Mouse (Mus musculus) kidney, adult 2 months (tissue): ENCODE measurements around the gene Srsf1. TPM values are rescaled to one million over a fixed set of nuclear protein-coding genes. Genes with fewer than 3 reads are reported as not detected.
A peak's percentile ranks its signal among the peaks of the same experiment; 100 is the strongest.

Experiments
- DNase-seq: peaks from one replicate; pipeline ENCODE4 v3.0.0; 2021
- H3K27ac ChIP-seq: fragments of 200-500 bp; 2 replicates; pipeline ENCODE4 v1.5.1; 2012; ENCODE audit warnings: low read depth, low read length, control low read depth, inconsistent platforms; ENCODE audit not compliant: insufficient read depth
- H3K27me3 ChIP-seq: fragments of 200-500 bp; replicated peaks from 2 replicates; pipeline ENCODE4 v1.6.1; 2012; ENCODE audit warnings: mild to moderate bottlenecking, moderate library complexity, low read length, inconsistent platforms; ENCODE audit not compliant: control insufficient read depth, insufficient read depth
- H3K36me3 ChIP-seq: fragments of 200-500 bp; 2 replicates; pipeline ENCODE4 v1.6.1; 2012; ENCODE audit warnings: mild to moderate bottlenecking, moderate library complexity, low read length, inconsistent platforms; ENCODE audit not compliant: control insufficient read depth, insufficient read depth
- H3K4me1 ChIP-seq: fragments of 200-500 bp; 2 replicates; pipeline ENCODE4 v1.6.1; 2011; ENCODE audit warnings: low read length; ENCODE audit not compliant: control insufficient read depth, insufficient read depth
- H3K4me3 ChIP-seq: fragments of 200-500 bp; 2 replicates; pipeline ENCODE4 v1.5.1; 2011; ENCODE audit warnings: mild to moderate bottlenecking, low read depth, low read length, control low read depth; ENCODE audit not compliant: insufficient read depth
- CTCF ChIP-seq: fragments of 200-500 bp; conservative IDR thresholded peaks from 2 replicates; pipeline ENCODE4 v1.5.1; 2011; ENCODE audit warnings: low read depth, mild to moderate bottlenecking, control low read depth, low read length, moderate library complexity, mixed read lengths; ENCODE audit not compliant: insufficient read depth, insufficient read length
- POLR2A ChIP-seq: fragments of 200-500 bp; IDR thresholded peaks from one replicate; pipeline ENCODE4 v1.6.1; 2011; ENCODE audit warnings: low read depth, low read length, control low read depth
- WGBS: fragments of 180-500 bp; shearing (Covaris S2); methylation state at CpG from one replicate; pipeline ENCODE4 v1.1.7; 2018; 5-methylcytosine and 5-hydroxymethylcytosine counted together
- polyA plus RNA-seq: library from polyadenylated mRNA; depleted of rRNA; stranded (reverse); fragments of >200 nt; gene quantifications from 2 replicates; pipeline ENCODE4 v1.2.3, GENCODE M21; 2012

Gene Srsf1
- polyA plus RNA-seq, 1 experiment: 56.6 TPM

DNA sequence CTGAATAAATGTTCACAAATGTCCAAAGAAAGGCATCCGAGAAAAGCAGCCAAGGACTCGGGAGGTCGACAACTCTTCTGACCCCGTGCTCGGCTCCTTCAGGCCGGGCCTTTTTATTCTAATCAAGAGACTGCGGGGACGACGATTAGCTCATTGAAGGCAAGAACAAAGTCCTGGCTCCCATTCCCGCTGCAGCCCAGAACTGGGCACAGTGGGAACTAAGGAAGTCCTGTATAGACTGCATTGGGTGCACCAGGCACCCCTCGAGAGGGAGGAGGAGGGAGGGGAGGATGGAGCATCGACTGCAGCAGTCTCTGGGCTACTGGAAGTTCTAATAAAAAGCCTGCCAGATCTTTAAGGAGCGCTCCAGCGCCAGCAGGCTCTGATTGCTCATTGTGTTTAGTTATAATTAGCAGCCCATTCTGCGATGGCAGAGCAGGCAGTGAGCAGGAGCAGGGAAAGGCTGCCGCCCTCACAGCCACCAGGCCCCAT is 18.9 kb upstream of the Srsf1 start:
- 44% methylated on average over 16 of the region's 16 CpGs for WGBS
- Histone ChIP-seq H3K4me1 (0 out of 2 replicates have a peak, but pooled peaks cover 2% of the 10 kb centered on the region), H3K27ac (no peak overlapping the region), H3K4me3 (no peak overlapping the region), H3K27me3 (no peaks in the 10 kb centered on the region), H3K36me3 (no peaks in the 10 kb centered on the region)
- no peak for TF ChIP-seq CTCF
- TF ChIP-seq POLR2A: no peak
- DNase-seq: no peak

DNA sequence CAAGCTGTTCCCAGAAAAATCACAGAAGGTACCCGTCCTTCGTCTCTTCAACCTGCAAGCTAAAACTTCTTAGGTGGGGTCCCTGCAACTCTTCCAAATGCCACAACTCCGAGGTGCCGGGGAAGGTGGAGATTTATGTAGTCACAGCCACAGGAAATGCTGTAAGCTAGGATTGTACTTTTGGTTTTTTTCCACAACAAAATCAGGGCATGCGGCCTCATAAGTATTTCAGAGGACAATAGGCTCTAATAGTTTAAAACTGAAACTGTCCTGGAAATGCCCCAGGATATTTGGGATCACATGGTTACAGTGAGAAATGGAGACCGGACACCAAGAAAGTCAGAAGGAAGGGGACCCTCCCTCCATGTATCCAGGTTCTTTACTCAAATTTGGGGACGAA is 17.0 kb upstream of the Srsf1 start:
- TF ChIP-seq CTCF: no peak
- no peak for TF ChIP-seq POLR2A
- 55% methylated on average over 7 of the region's 7 CpGs for WGBS

DNA sequence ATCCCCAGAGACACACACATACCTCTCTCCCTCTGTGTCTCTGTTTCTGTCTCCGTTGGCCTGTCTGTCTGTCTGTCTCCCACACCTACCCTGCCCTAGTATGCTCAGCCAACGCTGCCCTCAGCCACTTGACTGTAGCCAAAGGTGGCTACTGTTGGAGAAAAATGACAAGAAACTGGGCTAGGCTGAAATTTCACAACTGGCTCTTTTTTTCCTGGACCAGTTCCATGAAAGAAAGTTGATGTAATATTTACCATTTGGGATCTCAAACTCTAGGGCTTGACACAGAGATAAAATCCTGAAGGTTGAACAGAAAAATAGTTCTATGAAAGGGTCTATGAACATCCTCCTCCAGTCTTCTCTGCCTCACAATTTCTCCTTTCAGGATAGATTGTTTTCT is 16.3 kb upstream of the Srsf1 start:
- no peak for TF ChIP-seq CTCF
- no peak for TF ChIP-seq POLR2A
- WGBS: 76% methylated on average over 2 of the region's 2 CpGs
- no peak overlapping the region for H3K4me3 ChIP-seq
- DNase-seq: no peak
- no peaks in the 10 kb centered on the region for H3K36me3 ChIP-seq
- H3K27me3 ChIP-seq: no peaks in the 10 kb centered on the region
- H3K27ac ChIP-seq: peak overlapping the region; percentile 70
- 0 out of 2 replicates have a peak, but pooled peaks cover 2% of the 10 kb centered on the region for H3K4me1 ChIP-seq

More for the DNA sequence above, 17.0 kb upstream of the Srsf1 start:
- Histone ChIP-seq H3K36me3 (no peaks in the 10 kb centered on the region), H3K27ac (peak overlapping the region; percentile 71), H3K27me3 (no peaks in the 10 kb centered on the region), H3K4me3 (no peak overlapping the region), H3K4me1 (0 out of 2 replicates have a peak, but pooled peaks cover 2% of the 10 kb centered on the region)
- DNase-seq: peak; percentile 77

DNA sequence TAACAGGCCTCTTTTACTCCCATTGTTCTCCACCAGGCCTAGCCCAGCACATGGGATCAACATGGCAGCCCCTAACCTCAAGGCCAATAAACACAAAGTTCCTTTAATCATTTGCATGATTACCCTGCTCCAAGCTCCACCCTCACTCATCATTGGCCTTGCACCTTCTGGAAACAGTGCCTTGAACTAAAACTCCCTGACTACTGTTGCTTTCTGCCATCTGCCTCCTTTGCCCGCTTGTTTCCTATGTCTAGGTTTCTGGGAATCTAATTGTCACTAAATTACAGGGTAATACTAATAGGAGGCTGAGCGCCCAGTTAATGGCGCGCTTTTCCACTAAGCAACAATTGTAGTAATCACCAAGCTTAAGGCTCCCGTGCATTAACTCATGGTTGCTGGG is 15.4 kb upstream of the Srsf1 start:
- 88% methylated on average over 5 of the region's 5 CpGs for WGBS
- DNase-seq: no peak
- Histone ChIP-seq H3K27me3 (no peaks in the 10 kb centered on the region), H3K36me3 (no peaks in the 10 kb centered on the region), H3K4me1 (0 out of 2 replicates have a peak, but pooled peaks cover 2% of the 10 kb centered on the region), H3K4me3 (no peak overlapping the region), H3K27ac (no peak overlapping the region)
- TF ChIP-seq POLR2A (no peak), CTCF (no peak)

DNA sequence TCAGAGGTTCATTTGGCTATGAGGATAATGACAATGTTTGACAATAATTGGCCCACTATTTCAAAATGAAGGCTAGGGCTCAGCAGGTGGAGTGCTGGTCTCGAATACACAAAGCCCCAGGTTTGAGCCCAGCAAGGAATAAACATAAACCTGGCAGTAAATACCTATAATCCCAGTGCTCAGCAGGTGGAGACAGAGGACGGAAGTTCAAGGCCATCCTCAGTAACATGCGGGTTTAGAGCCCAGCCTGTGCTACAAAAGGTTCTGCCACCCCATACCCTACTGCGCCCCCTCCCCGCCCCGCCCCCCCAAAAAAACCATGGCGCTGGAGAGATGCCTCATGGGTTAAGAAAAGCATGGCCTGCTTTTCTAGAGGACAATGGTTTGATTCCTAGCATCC is 11.2 kb upstream of the Srsf1 start:
- H3K4me3 ChIP-seq: no peak overlapping the region
- H3K27me3 ChIP-seq: no peaks in the 10 kb centered on the region
- H3K36me3 ChIP-seq: no peaks in the 10 kb centered on the region
- TF ChIP-seq POLR2A (no peak), CTCF (no peak)
- no peaks in the 10 kb centered on the region for H3K4me1 ChIP-seq
- DNase-seq: no peak
- WGBS: 82% methylated on average over 7 of the region's 7 CpGs
- H3K27ac ChIP-seq: no peak overlapping the region

DNA sequence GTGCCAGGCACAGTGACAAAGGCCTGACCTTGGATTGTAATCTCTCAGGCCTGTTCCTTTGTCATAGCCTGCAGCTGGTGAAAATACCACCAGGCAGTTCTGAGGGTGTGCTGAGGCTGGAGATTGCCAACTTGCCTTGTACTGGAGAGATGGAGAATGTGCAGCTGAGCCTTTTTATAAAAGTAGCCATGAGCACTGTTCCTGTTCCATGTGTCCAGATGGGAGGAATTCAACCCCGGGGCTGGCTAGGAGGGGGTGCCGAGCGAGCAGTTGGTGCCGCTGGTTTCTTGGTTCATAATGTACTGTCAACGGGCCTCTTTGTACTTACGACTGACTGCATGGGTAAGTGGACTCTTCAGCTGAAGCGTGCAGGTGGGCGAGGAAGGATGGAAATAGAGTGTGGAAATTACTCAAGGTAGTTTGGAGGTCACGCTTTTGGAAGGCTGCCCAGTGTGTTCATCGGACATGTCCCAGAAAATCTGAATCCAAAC is 10.4 kb upstream of the Srsf1 start:
- H3K27ac ChIP-seq: no peak overlapping the region
- H3K27me3 ChIP-seq: no peaks in the 10 kb centered on the region
- TF ChIP-seq CTCF (no peak), POLR2A (no peak)
- 63% methylated on average over 10 of the region's 10 CpGs for WGBS
- no peak for DNase-seq
- no peaks in the 10 kb centered on the region; the same call in 1 of the 2 replicates for H3K4me1 ChIP-seq
- no peaks in the 10 kb centered on the region for H3K36me3 ChIP-seq
- H3K4me3 ChIP-seq: no peak overlapping the region

DNA sequence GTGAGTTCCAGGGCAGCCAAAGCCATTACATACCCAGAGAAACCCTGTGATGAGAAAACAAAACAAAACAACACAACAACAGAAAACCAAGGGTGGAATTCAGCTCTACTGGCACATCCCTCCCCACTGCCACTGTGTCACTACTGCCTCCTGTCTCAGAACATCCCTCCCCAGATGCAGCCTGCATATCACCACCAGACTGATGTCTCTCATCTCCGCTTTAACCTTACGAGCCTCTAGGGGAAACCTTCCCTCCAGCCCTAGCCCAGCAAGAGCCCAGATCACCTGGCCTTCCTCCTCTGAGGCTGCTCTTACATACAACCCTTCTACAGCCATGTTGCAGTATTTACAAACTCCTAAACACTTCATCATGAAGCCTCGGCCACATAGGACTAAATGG is 9.8 kb upstream of the Srsf1 start:
- Histone ChIP-seq H3K36me3 (no peaks in the 10 kb centered on the region), H3K4me3 (no peak overlapping the region), H3K27me3 (no peaks in the 10 kb centered on the region), H3K4me1 (no peaks in the 10 kb centered on the region; the same call in 1 of the 2 replicates), H3K27ac (no peak overlapping the region)
- DNase-seq: no peak
- TF ChIP-seq CTCF: no peak
- TF ChIP-seq POLR2A: no peak
- WGBS: 85% methylated on average over 3 of the region's 3 CpGs
